Mouse (Mus musculus) small intestine, adult 2 months (tissue): Measurements from ENCODE around the gene Gm21760. TPM values are rescaled to one million over a fixed set of nuclear protein-coding genes. Genes with fewer than 3 reads are reported as not detected.
"Not testable (repeated sequence)": the region's sequence is repeated elsewhere in the genome, so short reads cannot be mapped to it uniquely, and the experiment has no call there.

Source experiments
- H3K27ac ChIP-seq: fragments of 200-500 bp; 2 replicates; pipeline ENCODE4 v1.5.1; 2012; ENCODE audit warnings: low read depth, low read length, control low read depth, inconsistent platforms; ENCODE audit not compliant: insufficient read depth
- H3K27me3 ChIP-seq: fragments of 200-500 bp; 2 replicates; pipeline ENCODE4 v1.6.1; 2012; ENCODE audit warnings: mild to moderate bottlenecking, moderate library complexity, low read length, inconsistent platforms; ENCODE audit not compliant: control insufficient read depth, insufficient read depth
- H3K36me3 ChIP-seq: fragments of 200-500 bp; 2 replicates; pipeline ENCODE4 v1.6.1; 2012; ENCODE audit warnings: mild to moderate bottlenecking, low read length, control low read depth, inconsistent platforms; ENCODE audit not compliant: control insufficient read depth, insufficient read depth
- H3K4me1 ChIP-seq: fragments of 200-500 bp; 2 replicates; pipeline ENCODE4 v1.6.1; 2012; ENCODE audit warnings: low read length, inconsistent platforms, mixed read lengths; ENCODE audit not compliant: control insufficient read depth, insufficient read depth, insufficient read length
- H3K4me3 ChIP-seq: fragments of 200-500 bp; 2 replicates; pipeline ENCODE4 v1.5.1; 2012; ENCODE audit warnings: low read depth, mild to moderate bottlenecking, control low read depth, inconsistent platforms, low read length, moderate library complexity
- WGBS: fragments of 180-500 bp; shearing (Covaris S2); methylation state at CpG from one replicate; pipeline ENCODE4 v1.1.7; 2018; 5-methylcytosine and 5-hydroxymethylcytosine counted together
- polyA plus RNA-seq: library from polyadenylated mRNA; depleted of rRNA; stranded (reverse); fragments of >200 nt; gene quantifications from 2 replicates; pipeline ENCODE4 v1.2.3, GENCODE M21; 2012; rRNA removed

Gm21760 gene
- not detected in 2 replicates for polyA plus RNA-seq

DNA sequence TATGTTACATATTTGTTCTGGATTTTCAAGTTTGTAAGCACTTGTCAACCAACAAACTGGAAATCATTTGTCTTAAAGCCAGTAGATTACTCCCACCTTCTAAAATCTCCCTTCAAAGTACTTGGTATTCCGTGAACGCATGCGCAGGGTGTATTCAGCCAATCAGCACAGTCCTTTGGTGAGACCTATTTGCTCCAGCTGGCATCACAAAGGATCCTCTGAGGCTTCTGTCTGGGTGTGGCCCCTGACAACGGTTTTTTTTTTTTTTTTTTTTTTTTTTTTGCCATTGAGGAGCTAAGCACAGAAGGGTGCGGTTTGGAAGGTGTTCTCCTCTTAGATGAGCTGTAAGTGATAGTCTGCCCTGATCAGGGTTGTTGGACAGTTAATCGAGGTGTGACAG, at the start of gene Gm21760:
TSS of gene Gm21760 (plus strand) at position 301 of the 400 bp plus-strand sequence.
- not testable (repeated sequence) for H3K4me1 ChIP-seq, H3K4me3 ChIP-seq, H3K36me3 ChIP-seq, H3K27ac ChIP-seq, H3K27me3 ChIP-seq
- WGBS, result no CpG with 5 or more reads among the region's 6 CpGs
